Mouse (Mus musculus) liver, embryonic 14.5 days (tissue): ENCODE results near the gene Slc7a8. TPM values are rescaled to one million over a fixed set of nuclear protein-coding genes. Genes with fewer than 3 reads are reported as not detected.
A peak's percentile ranks its signal among the peaks of the same experiment; 100 is the strongest.

Experiments
- ATAC-seq: fragments of 200-750 bp; cut with Nextera tagmentation; 2 replicates; pipeline ENCODE4 v1.8.0; 2017; ENCODE audit warnings: moderate number of reproducible peaks, mild to moderate bottlenecking, moderate library complexity; ENCODE audit not compliant: insufficient read depth
- DNase-seq, 3 experiments: peaks; one replicate each; pipeline ENCODE4 v3.0.0-alpha.2; 2012 to 2013; ENCODE audit warnings: low read depth in 3 of 3, low spot score in 3 of 3
- H3K27ac ChIP-seq: fragments of 300-500 bp; sonication (generic); 2 replicates; pipeline ENCODE4 v1.5.1; 2014; ENCODE audit warnings: moderate library complexity, mild to moderate bottlenecking, control low read depth, inconsistent platforms
- H3K27me3 ChIP-seq: fragments of 300-500 bp; sonication (generic); 2 replicates; pipeline ENCODE4 v1.6.1; 2014; ENCODE audit warnings: mild to moderate bottlenecking, low read length, moderate library complexity; ENCODE audit not compliant: control insufficient read depth, insufficient read depth
- H3K36me3 ChIP-seq: fragments of 300-500 bp; sonication (generic); replicated peaks from 2 replicates; pipeline ENCODE4 v1.6.1; 2014; ENCODE audit warnings: low read depth; ENCODE audit not compliant: control insufficient read depth, insufficient read depth
- H3K4me1 ChIP-seq, 2 experiments: fragments of 200-500 bp in 1 of 2; fragments of 300-500 bp in 1 of 2; sonication (generic) in 1 of 2; replicated peaks; 2 replicates each; pipeline ENCODE4 v1.6.1; 2012 to 2014; ENCODE audit warnings: antibody characterized with exemption in 1 of 2, inconsistent platforms in 1 of 2, low read length in 1 of 2; ENCODE audit not compliant: control insufficient read depth in 2 of 2, insufficient read depth in 2 of 2
- H3K4me2 ChIP-seq: fragments of 300-500 bp; sonication (generic); 2 replicates; pipeline ENCODE4 v1.6.1; 2014; ENCODE audit warnings: low read depth, mild to moderate bottlenecking, control low read depth, moderate library complexity
- H3K4me3 ChIP-seq, 2 experiments: fragments of 200-500 bp in 1 of 2; fragments of 300-500 bp in 1 of 2; sonication (generic) in 1 of 2; 2 replicates each; pipeline ENCODE4 v1.5.1; 2012 to 2014; ENCODE audit warnings: low read depth in 2 of 2, low read length in 2 of 2, mild to moderate bottlenecking in 2 of 2, control low read depth in 1 of 2, inconsistent platforms in 1 of 2, moderate library complexity in 1 of 2; ENCODE audit not compliant: insufficient read depth in 1 of 2
- H3K9ac ChIP-seq: fragments of 300-500 bp; sonication (generic); replicated peaks from 2 replicates; pipeline ENCODE4 v1.6.1; 2014; ENCODE audit warnings: mild to moderate bottlenecking, control low read depth, moderate library complexity
- H3K9me3 ChIP-seq: fragments of 300-500 bp; sonication (generic); 2 replicates; pipeline ENCODE4 v1.6.1; 2016; ENCODE audit warnings: low read length, mixed read lengths; ENCODE audit not compliant: control insufficient read depth
- CTCF ChIP-seq: IDR thresholded peaks from 2 replicates; pipeline ENCODE4 v1.5.1; 2016; ENCODE audit warnings: antibody characterized with exemption, low read depth, control low read depth
- EP300 ChIP-seq: IDR thresholded peaks from 2 replicates; pipeline ENCODE4 v1.6.1; 2016; ENCODE audit warnings: antibody characterized with exemption, low read depth
- WGBS: fragments of 180-500 bp; shearing (Covaris S2); extraction: QIAGEN DNeasy Blood & Tissue Kit; methylation state at CpG from one replicate; pipeline ENCODE4 v1.1.7; 2014; ENCODE audit not compliant: insufficient replicate concordance; 5-methylcytosine and 5-hydroxymethylcytosine counted together
- polyA plus RNA-seq, 2 experiments: library from polyadenylated mRNA; depleted of rRNA in 1 of 2; stranded (reverse) in 1 of 2; unstranded in 1 of 2; fragments of >200 nt; fragmentation: Nextera tagmentation in 1 of 2; extraction: Ambion mirVana in 1 of 2; gene quantifications; 2 replicates each; pipeline versions ENCODE4 v1.2.1 to v1.2.3; 2012 to 2014

Slc7a8 gene
- polyA plus RNA-seq, 2 experiments = 3.3 to 3.7 TPM

- no peak overlapping the region for H3K4me3 ChIP-seq
- H3K9me3 ChIP-seq = no peaks in the 10 kb centered on the region
- WGBS = 52% methylated on average over 6 of the region's 6 CpGs
- no peak overlapping the region for H3K4me2 ChIP-seq
- TF ChIP-seq EP300 (no peak), CTCF (no peak)
- ATAC-seq (no peak), DNase-seq (no peak)
- no peaks in the 10 kb centered on the region; a peak in 1 of 4 replicates for H3K4me1 ChIP-seq
- no peak overlapping the region for H3K9ac ChIP-seq
- H3K27ac ChIP-seq = no peak overlapping the region
- no peaks in the 10 kb centered on the region for H3K36me3 ChIP-seq
- peaks cover 40% of the 10 kb centered on the region for H3K27me3 ChIP-seq
Measured at GRCm38 (mm10) chr14:54782971-54783370, 1.2 kb upstream of the Slc7a8 start.

DNA sequence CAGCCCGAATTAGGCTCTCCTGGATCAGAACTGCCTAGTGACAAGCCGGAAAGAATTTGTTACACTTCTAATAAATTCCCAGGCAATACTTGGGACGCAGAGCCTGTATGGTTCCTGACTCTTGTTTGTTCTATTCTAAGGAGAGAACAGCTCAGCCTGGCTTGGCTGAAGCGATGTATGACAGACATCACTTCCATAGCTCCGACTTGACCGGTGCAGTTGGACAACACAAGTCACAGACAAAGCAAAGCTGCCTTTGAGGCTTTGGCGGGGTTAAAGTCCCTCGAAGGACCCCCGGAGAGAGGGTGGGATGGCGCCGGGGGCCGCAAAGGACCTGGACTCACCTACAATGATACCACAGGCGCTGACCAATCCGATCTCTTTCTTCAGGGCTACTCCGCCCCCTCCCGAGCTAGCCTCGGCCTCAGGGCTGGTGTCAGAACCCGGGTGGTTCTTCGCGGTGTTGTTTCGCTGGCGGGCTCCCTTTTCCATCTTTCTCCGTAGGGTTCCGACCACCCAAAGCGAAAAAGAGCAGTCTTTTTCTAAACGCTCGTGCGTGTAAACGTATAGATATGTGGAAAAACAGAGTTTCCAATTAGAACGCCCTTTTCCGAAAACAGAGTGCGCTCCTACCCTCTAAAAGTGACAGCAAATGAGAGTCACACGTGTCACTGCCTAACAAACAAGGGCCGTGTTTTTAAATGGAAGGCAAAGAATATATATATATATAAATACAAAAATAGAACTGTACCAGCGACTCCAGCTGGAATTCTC lies 723 bp downstream of the Slc7a8 start:
- H3K9ac ChIP-seq = no peak overlapping the region
- H3K4me3 ChIP-seq = peak overlapping the region; percentile 53 to 54
- no peaks in the 10 kb centered on the region for H3K36me3 ChIP-seq
- peak overlapping the region; percentile 70 for H3K4me2 ChIP-seq
- no peak for ATAC-seq
- 4% methylated on average over 35 of the region's 35 CpGs for WGBS
- no peak for DNase-seq
- peaks cover 40% of the 10 kb centered on the region for H3K27me3 ChIP-seq
- H3K9me3 ChIP-seq = no peaks in the 10 kb centered on the region
- H3K27ac ChIP-seq = no peak overlapping the region
- H3K4me1 ChIP-seq = no peaks in the 10 kb centered on the region; a peak in 1 of 4 replicates
- TF ChIP-seq CTCF = no peak
- TF ChIP-seq EP300 = no peak

DNA sequence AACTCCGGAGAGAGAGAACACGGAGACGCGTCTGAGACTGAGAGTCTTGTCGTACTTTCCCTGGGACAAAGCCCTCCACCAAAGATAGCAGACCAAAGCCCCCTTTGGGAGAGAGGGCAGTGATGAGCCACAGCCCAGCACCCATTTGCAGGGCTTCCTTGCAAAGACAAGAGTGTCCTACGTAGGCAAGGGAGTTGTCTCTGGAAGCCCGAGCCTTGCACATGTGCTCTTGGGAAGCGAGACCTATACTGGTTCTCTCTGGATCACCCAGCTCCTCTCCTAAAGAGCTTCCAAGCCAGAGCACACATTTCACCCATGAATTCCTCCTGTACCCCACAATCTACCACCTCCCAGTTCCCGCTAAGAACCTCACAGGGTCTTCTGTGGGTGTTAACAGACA lies 1.7 kb downstream of the Slc7a8 start:
- WGBS = 74% methylated on average over 9 of the region's 9 CpGs
- peaks cover 40% of the 10 kb centered on the region for H3K27me3 ChIP-seq

DNA sequence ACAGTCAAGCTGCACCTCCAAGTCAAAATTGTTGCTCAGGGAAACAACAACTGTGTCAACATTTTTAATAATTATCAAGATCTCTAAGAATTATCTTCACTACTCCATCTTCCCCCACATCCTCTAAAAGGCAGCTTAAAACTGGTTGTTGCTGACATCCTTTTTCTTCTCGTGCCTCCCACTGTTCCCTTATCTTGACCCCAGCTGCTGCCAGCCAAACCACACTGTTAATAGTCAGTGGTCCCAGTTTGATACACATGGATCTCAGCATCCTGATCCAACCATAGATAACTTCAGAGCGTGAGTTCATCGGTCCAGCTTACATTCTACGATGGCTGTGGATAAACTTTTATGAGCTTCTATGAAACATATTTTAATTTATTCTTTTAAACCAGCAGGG lies 3.9 kb downstream of the Slc7a8 start:
- no peak for TF ChIP-seq EP300
- TF ChIP-seq CTCF = no peak
- Histone ChIP-seq H3K27me3 (peaks cover 33% of the 10 kb centered on the region), H3K4me1 (no peaks in the 10 kb centered on the region; a peak in 1 of 4 replicates), H3K4me2 (no peak overlapping the region), H3K27ac (no peak overlapping the region), H3K4me3 (no peak overlapping the region), H3K36me3 (no peaks in the 10 kb centered on the region), H3K9me3 (no peaks in the 10 kb centered on the region), H3K9ac (no peak overlapping the region)
- ATAC-seq = no peak
- DNase-seq = no peak
- 8% methylated on average over 4 of the region's 4 CpGs for WGBS

More for the DNA sequence above, 1.7 kb downstream of the Slc7a8 start:
- Histone ChIP-seq H3K9me3 (no peaks in the 10 kb centered on the region), H3K4me3 (no peak overlapping the region), H3K27ac (no peak overlapping the region), H3K4me2 (no peak overlapping the region), H3K4me1 (no peaks in the 10 kb centered on the region; a peak in 1 of 4 replicates), H3K9ac (no peak overlapping the region), H3K36me3 (no peaks in the 10 kb centered on the region)
- TF ChIP-seq EP300 = no peak
- TF ChIP-seq CTCF = no peak
- no peak for ATAC-seq
- DNase-seq = no peak

GRCm38 (mm10) chr14:54776768-54777167 lies 5.0 kb downstream of the Slc7a8 start:
- DNase-seq (no peak), ATAC-seq (no peak)
- no peaks in the 10 kb centered on the region for H3K36me3 ChIP-seq
- WGBS = 45% methylated on average over 5 of the region's 5 CpGs
- H3K4me3 ChIP-seq = no peak overlapping the region
- H3K4me1 ChIP-seq = no peaks in the 10 kb centered on the region; a peak in 1 of 4 replicates
- TF ChIP-seq EP300 (no peak), CTCF (no peak)
- H3K4me2 ChIP-seq = no peak overlapping the region
- H3K9ac ChIP-seq = no peak overlapping the region
- H3K27ac ChIP-seq = no peak overlapping the region
- H3K9me3 ChIP-seq = no peaks in the 10 kb centered on the region
- peaks cover 22% of the 10 kb centered on the region for H3K27me3 ChIP-seq
